Mouse (Mus musculus) stomach, embryonic 16.5 days (tissue): ENCODE measurements at regions not wholly inside any gene's neighbourhood (a gene's known extent, or its start where the extent isn't known, plus 50 kb on each side); places are given as distances from the start of the nearest gene placed in this dataset.
A peak's percentile ranks its signal among the peaks of the same experiment; 100 is the strongest.

Experiments
- ATAC-seq: fragments of 200-750 bp; cut with Nextera tagmentation; 2 replicates; pipeline ENCODE4 v1.8.0; 2017; ENCODE audit warnings: moderate number of reproducible peaks, moderate TSS enrichment; ENCODE audit not compliant: insufficient read depth, low FRiP score
- H3K27ac ChIP-seq: fragments of 300-500 bp; sonication (generic); 2 replicates; pipeline ENCODE4 v1.5.1; 2014; ENCODE audit warnings: low read length
- H3K27me3 ChIP-seq: fragments of 300-500 bp; sonication (generic); 2 replicates; pipeline ENCODE4 v1.6.1; 2014; ENCODE audit warnings: low read length, control low read depth, mixed read lengths; ENCODE audit not compliant: control insufficient read depth, insufficient read depth
- H3K36me3 ChIP-seq: fragments of 300-500 bp; sonication (generic); 2 replicates; pipeline ENCODE4 v1.6.1; 2014; ENCODE audit warnings: low read length; ENCODE audit not compliant: control insufficient read depth, insufficient read depth
- H3K4me1 ChIP-seq: fragments of 300-500 bp; sonication (generic); 2 replicates; pipeline ENCODE4 v1.6.1; 2014; ENCODE audit warnings: low read length, control low read depth, mixed read lengths; ENCODE audit not compliant: control insufficient read depth, insufficient read depth
- H3K4me2 ChIP-seq: fragments of 300-500 bp; sonication (generic); 2 replicates; pipeline ENCODE4 v1.6.1; 2014; ENCODE audit warnings: low read depth, low read length, mixed read lengths
- H3K4me3 ChIP-seq: fragments of 300-500 bp; sonication (generic); replicated peaks from 2 replicates; pipeline ENCODE4 v1.5.1; 2014; ENCODE audit warnings: mild to moderate bottlenecking, low read length
- H3K9ac ChIP-seq: fragments of 300-500 bp; sonication (generic); 2 replicates; pipeline ENCODE4 v1.6.1; 2014; ENCODE audit warnings: low read length
- H3K9me3 ChIP-seq: fragments of 300-500 bp; sonication (generic); replicated peaks from 2 replicates; pipeline ENCODE4 v1.6.1; 2016; ENCODE audit warnings: low read length, control low read depth; ENCODE audit not compliant: control insufficient read depth
- WGBS: fragments of 180-500 bp; shearing (Covaris S2); extraction: QIAGEN DNeasy Blood & Tissue Kit; methylation state at CpG from one replicate; pipeline ENCODE4 v1.1.7; 2014; 5-methylcytosine and 5-hydroxymethylcytosine counted together

- Histone ChIP-seq H3K27me3 (no peaks in the 10 kb centered on the region), H3K36me3 (no peaks in the 10 kb centered on the region), H3K27ac (no peak overlapping the region), H3K9me3 (no peaks in the 10 kb centered on the region), H3K4me3 (no peak overlapping the region), H3K4me1 (peaks cover 3% of the 10 kb centered on the region; the same call in 1 of the 2 replicates), H3K4me2 (peak overlapping the region; percentile 43), H3K9ac (no peak overlapping the region)
- WGBS = 13% methylated on average over 6 of the region's 6 CpGs
- ATAC-seq = peak; percentile 44; the same call in 1 of the 2 replicates
Observed at GRCm38 (mm10) chr6:70714239-70714638, 77.8 kb downstream of the Rpia start.

DNA sequence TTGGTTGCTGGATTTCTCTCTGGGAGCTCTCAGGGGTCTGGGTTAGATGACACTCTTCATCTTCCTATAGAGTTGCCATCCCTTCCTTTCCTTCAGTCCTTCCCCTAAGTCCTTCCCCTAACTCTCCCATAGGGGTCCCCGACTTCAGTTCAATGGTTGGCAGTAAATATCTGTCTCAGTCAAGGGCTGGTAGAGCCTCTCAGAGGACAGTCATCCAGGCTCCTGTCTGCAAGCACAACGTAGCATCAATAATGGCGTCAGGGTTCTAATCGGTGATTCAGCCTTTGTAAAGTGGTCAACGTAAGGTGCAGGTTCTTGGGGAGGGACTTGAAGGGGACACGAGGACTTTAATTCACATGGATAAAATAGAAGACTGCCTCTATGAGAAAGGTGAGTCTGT, 78.4 kb downstream of the Rpia start:
- 77% methylated on average over 6 of the region's 6 CpGs for WGBS
- Histone ChIP-seq H3K9me3 (no peaks in the 10 kb centered on the region), H3K27ac (no peak overlapping the region), H3K4me2 (no peak overlapping the region), H3K27me3 (no peaks in the 10 kb centered on the region), H3K36me3 (no peaks in the 10 kb centered on the region), H3K4me1 (peaks cover 4% of the 10 kb centered on the region; the same call in 1 of the 2 replicates), H3K4me3 (no peak overlapping the region), H3K9ac (no peak overlapping the region)
- ATAC-seq = no peak

- no peak for ATAC-seq
- 31% methylated on average over 7 of the region's 7 CpGs for WGBS
Observed at GRCm38 (mm10) chr6:70713118-70713517, 78.9 kb downstream of the Rpia start.

DNA sequence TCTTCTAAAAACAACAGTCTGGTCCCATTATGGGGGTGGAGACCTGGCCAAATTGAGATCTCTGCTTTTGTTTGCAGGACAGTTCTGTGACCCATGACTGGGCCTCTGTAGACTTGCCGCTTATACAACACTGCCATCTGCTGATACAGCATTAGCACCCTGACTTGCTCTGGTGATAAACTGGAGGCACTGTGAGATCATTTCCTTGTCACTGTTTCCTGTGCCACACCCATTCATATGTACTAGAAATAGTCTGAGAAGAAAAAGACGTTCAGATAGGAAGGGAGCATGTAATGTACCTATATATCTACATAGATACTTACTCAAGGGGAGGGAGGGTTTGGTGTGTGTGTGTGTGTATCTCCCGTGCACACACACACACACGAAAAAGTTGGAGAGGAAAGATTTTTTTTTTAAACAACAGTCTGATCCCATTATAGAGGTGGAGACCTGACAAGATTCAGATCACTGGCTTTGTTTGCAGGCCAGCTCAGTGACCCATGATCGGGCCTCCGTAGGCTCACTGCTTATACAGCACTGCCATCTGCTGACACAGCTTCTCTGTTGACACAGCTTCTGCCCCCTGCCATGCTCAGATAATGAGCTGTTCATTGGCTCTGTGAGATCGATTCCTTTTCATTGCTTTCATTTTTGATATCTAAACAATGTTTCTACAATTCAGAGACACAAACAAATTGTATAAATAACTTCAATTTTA, 82.5 kb downstream of the Rpia start:
- peak; percentile 74 for ATAC-seq
- peaks cover 4% of the 10 kb centered on the region; the same call in 1 of the 2 replicates for H3K4me1 ChIP-seq
- H3K4me2 ChIP-seq = 0 out of 2 replicates have a peak overlapping the region, but pooled peaks have one; percentile 8
- no peak overlapping the region for H3K4me3 ChIP-seq
- H3K27me3 ChIP-seq = no peaks in the 10 kb centered on the region
- no peaks in the 10 kb centered on the region for H3K36me3 ChIP-seq
- no peak overlapping the region for H3K27ac ChIP-seq
- H3K9ac ChIP-seq = no peak overlapping the region
- no peaks in the 10 kb centered on the region for H3K9me3 ChIP-seq
- WGBS = 17% methylated on average over 7 of the region's 7 CpGs

More at GRCm38 (mm10) chr6:70713118-70713517, 78.9 kb downstream of the Rpia start:
- no peaks in the 10 kb centered on the region for H3K27me3 ChIP-seq
- H3K36me3 ChIP-seq = no peaks in the 10 kb centered on the region
- H3K9me3 ChIP-seq = no peaks in the 10 kb centered on the region
- H3K4me3 ChIP-seq = no peak overlapping the region
- no peak overlapping the region for H3K9ac ChIP-seq
- H3K27ac ChIP-seq = no peak overlapping the region
- H3K4me1 ChIP-seq = peaks cover 4% of the 10 kb centered on the region; the same call in 1 of the 2 replicates
- no peak overlapping the region for H3K4me2 ChIP-seq

GRCm38 (mm10) chr6:70695596-70695995, 96.4 kb downstream of the Rpia start:
- ATAC-seq = no peak
- 95% methylated on average over 26 of the region's 26 CpGs for WGBS

More at GRCm38 (mm10) chr6:70695596-70695995, 96.4 kb downstream of the Rpia start:
- Histone ChIP-seq H3K9ac (no peak overlapping the region), H3K4me3 (no peak overlapping the region), H3K27ac (no peak overlapping the region), H3K4me1 (no peaks in the 10 kb centered on the region), H3K27me3 (no peaks in the 10 kb centered on the region), H3K36me3 (no peaks in the 10 kb centered on the region), H3K4me2 (no peak overlapping the region), H3K9me3 (no peaks in the 10 kb centered on the region)
